Mouse (Mus musculus) heart, postnatal 14 days (tissue): Measurements from ENCODE around the gene Hif1an. TPM values are rescaled to one million over a fixed set of nuclear protein-coding genes. Genes with fewer than 3 reads are reported as not detected.

Source experiments
- DNase-seq, 2 experiments: peaks; one replicate each; pipeline ENCODE4 v3.0.0; 2021 to 2022
- intact Hi-C: fragments of 180-260 bp; cut with DNase I; formaldehyde crosslinking; loops from one replicate; pipeline ENCODE4 v1.15.1; 2025
- total RNA-seq, 2 experiments: library from RNA; stranded (reverse); gene quantifications; 2 replicates each; pipeline ENCODE4 v1.2.3; 2021

The Hif1an gene
- total RNA-seq, 2 experiments from 2014 or later: 51.8 to 53.5 TPM

DNA sequence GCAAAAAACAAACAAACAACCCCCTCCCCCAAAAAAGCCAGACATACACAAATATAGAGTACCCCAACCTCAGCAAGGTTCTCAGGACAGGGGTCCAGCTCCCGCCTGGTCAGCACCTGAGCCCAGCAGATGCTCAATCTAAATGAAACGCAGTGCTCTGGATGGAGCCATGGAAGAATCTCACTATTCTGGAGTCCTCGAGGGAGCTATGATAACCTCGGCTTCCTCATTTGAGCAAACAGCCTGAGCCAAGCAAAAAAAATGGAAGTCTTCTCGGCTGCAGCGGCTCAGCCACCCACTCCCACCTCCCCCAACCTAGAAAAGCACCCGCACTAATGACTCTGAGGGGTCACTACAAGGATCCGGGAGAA, 8.2 kb upstream of the Hif1an start:
- DNase-seq: no peak

DNA sequence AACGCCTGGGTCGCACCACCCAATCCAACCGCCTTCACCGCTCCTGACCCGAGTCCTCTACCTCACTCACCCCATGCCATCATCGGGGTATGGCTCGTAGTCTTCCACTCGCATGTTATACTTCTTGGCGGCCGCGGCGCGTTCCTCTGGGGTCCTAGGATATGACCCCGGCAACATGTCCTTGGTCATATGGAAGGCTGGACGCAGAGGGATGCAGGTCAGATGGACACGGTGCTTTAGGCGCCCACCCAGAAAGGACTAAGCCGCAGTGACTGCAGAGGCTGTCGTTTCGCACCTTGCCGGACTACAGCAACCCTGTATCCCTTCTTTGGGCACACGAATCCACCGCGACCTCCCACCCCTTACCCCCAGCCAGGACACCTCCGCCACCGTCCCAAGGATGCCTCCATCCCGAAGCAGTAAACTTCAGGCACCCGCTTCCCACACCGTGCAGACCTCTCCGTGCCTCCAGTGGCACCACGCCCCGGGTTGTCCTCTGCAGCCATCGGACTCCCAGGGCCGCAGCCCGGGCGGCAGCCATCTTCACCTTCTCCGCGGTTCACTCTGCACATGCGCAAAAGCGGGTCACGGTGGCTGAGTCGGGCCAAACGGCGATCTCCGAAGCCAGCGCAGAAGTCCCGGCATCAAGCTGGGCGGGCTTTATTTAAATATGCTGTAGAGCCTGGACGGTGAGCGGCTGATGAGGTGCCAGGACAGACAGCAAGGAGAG, 7.6 kb upstream of the Hif1an start, which contains the start of gene Ndufb8:
Gene Ndufb8 (minus strand): TSS at position 580 of the 730 bp plus-strand sequence.
- peak; percentile 95 to 98 for DNase-seq
- intact Hi-C loops: no loop called here

More for the DNA sequence above, 8.2 kb upstream of the Hif1an start:
- intact Hi-C loops: no loop called here

DNA sequence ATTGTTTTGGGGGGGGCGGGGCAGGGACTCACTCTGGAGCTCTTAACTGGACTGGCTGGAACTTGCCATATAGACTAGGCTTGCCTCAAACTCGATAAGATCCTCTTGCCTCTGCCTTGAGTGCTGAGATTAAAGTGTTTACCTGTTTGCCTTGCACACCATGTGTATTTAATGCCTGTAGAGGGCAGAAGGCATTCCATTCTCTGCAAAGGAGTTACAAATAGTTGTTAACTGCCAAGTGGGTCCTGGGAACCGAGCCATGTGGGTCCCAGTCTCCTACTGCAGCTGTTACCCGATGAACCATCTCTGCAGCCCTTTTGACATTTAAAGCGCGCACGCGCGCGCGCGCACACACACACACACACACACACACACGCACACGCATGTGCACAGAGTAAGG, 1.4 kb downstream of the Hif1an start:
- intact Hi-C loops: no loop called here
- no peak for DNase-seq

DNA sequence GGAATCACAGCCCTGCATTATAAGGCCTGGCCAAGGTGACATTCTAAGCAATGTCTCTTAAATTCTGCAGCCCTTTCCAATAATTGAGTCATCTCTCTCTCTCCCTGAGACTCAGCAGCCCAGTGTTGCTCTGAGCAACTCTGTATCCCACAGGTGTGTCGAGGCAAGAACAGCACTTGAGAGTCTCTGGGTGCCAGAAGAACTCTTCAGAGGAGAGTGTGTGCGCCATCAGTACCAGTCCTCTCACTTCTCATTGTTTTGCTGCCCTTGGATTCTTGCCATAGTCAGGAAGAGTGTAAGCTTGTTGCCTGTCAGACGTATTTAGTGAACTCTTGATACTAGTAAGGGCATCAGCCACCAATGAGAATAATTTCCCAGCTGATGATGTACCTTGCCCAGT, 5.1 kb downstream of the Hif1an start:
- intact Hi-C loops: no loop called here
- DNase-seq: no peak

DNA sequence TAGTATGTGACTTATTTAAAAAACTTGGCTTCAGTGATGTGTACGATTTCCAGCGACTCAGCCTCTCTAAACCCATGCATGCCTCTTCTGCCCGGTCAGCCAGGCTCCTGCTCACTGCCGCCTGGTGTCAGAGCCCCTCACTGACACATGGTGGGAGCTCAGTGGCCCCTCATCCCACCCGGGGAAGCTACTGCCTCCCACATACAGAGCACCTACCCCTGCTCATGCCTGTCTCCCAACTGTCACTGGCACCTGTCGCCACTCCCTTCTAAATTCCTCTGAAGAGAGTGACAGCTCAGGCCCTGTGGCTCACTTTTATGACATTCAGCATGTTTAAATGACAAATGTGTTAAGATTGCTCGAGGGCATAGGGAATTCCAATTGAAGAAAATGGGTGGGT, 13.6 kb downstream of the Hif1an start:
- no peak for DNase-seq
- intact Hi-C loops: no loop called here

DNA sequence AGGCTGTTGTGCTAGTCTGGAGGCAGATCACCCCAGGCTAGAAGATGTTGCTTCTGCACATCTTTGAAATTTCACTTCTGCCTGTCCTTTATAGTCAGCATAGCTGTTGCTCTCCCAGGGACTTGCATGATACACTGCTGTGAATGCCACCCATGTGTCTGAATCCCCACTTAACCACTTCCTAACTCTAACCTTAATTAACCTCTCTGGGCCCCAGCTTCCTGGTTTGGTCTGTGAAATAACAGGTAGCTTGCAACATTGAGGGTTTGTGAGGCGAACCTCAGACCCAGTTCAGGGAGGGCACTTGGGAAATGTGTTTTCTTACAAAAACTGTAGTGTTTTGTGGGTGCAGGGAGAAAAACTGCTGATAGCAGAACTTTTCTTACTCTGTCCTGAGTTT, 15.4 kb downstream of the Hif1an start:
- no peak for DNase-seq
- intact Hi-C loops: no loop called here

DNA sequence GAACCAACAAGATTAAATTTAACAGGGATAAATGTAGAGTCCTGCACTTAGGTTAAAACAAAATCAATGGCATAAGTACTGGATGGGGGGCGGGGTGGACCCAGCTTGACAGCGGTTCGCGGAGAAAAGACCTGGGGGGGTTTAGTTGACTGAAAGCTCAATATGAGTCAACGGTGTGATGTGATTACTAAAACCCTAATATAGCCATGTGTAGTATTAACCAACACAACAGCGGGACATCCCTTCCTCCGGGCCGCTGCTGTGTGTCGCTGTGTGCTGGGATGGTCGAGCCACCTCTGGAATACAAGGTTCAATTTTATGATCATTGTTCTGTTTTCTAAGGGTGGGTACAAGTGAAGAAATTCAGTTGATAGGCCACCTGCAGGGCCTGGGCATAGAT, 19.5 kb downstream of the Hif1an start:
- intact Hi-C loops: loop anchor here (1.0 to 2.0 kb wide), 2 partner anchors 173 to 313 kb away; no protein-coding TSS in a partner anchor
- no peak for DNase-seq

DNA sequence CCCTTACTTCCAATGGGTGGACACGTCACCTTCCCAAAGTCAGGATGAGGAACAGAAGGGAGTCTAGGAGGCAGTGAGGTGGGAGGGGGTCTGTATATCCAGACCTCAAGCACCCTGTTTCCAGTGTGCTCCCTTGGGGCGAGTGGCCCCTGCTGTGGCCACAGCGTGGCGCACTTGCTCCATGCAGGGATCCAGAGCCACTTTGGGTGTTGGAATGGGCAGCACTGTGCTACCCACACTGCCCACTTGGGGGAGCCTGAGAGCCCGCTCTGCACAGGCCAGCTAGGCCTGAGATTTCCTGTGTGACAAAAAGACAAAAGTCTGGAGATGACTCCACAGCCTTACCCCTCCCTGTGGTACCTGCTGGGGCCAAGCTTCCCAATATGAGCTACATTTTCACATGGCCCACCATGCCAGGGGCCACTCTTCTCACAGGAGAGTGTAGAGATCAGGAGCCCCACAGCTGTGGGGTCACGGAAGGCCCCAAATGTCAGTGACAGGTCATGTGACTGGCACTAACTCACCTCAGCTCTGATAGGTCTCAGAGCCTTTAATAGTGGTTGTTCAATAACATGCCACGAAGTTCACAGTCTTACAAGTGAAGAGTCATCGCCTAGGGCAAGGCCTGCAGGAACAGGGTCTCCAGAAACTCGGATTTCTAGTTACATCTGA, 20.1 kb downstream of the Hif1an start:
- intact Hi-C loops: loop anchor here (1.0 to 2.0 kb wide), 2 partner anchors 172 to 313 kb away; no protein-coding TSS in a partner anchor
- peak; percentile 92 to 97 for DNase-seq

DNA sequence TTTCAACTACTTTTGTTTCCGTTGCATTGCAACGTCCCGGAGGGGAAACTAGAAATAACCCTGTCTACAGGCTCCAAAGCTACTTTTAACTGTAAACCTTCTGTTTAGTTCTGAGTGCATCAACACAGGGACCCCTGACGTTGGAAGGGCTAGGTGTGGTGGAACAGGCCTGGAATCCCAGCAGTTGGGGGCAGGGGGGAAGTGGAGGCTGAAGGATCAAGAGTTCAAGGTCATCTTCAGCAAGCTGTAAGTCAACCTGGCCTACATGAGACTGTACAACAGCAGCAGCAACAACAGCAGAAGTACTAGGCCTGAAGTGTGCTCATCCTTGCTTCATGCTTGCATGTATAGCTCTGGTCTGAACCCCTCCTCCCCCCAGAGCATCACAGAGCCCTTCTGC, 25.4 kb downstream of the Hif1an start:
- intact Hi-C loops: no loop called here
- no peak for DNase-seq

DNA sequence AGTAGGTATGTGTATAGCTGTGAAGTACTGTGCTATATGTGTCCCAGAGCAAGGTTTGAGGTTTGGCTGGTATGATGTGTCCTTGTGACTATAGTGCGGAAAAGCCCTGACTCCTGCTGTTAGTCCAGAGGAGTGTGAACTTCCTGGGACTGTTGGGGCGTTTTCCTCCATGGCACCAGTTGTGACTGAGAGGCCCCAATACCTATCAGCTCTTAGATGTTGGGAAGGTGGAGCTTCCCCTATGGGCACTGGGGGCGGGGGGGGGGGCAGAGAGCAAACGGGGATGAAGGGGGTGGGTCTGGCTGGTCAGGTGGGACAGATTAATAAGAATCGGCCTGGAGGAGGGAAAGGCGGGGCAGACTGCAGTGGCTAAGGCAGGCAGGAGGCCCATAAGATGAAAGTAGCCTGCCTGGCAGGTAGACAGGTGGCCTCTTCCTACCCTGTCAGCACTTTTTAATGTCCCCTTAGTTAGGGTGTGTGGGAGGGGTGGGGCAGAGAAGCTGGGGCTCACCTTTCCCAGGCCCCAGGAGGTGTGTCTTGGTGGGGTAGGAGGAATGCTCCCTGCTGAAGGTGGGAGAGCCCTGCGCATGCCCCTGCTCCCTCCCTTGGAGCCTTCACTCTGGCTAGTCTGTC, 27.1 kb downstream of the Hif1an start:
- DNase-seq: no peak
- intact Hi-C loops: no loop called here

DNA sequence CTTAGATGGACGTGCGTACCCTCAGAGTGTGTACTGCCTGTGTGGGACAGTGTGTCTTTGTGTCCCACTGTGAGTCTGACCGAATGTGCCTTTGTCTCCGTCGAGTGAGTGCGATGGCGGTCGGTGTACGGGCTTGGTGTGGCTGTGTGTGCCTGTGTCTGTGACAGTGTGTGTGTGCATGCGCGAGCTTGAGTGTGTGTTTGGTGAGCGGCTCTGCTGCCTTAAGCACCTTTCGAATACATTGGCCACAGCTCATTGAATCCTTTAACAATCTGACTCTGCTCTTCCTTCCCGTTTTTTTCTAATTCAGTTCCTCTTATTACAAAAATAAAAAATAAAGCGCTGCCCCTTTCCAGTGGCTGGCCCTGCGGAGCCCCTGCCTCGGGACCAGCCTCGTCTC, 28.3 kb downstream of the Hif1an start:
- intact Hi-C loops: no loop called here
- DNase-seq: no peak

DNA sequence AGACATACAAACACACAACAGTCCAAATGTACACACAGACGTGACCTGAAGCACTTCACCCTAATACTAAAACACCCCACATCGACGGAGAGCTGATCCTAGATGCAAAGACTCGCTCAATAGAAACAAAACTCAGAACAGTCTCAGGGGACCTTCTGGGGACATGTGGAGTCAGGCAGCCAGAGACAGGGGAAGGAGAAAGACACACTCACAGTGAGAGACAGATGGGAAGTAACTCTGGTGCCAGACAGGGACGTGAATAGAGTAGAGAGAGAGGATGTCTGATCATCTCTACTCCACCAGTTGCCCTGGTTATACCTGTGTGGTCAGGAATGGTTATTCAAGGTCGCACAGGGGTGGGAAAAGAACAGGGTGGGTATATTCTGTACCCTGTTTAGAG, 29.0 kb downstream of the Hif1an start:
- intact Hi-C loops: no loop called here
- DNase-seq: no peak

DNA sequence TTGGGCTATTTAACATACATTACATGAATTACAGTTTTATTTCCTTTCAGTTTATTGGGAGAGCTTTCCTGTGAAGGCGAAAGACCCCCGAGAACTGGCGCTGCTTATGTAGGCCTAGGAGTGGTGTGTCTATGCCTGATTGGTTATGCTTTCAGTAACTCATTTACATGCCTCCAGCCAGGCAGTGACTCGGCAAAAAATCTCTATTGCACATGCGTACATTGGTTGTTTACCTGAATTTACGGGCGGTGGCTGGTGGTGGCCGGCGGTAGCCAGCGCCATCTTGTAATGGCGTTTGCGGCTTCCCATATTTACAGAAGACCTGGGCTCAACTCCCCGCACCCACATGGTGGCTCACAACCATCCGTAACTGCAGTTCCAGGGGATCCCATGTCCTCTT, 31.5 kb downstream of the Hif1an start:
- intact Hi-C loops: no loop called here
- DNase-seq: no peak

DNA sequence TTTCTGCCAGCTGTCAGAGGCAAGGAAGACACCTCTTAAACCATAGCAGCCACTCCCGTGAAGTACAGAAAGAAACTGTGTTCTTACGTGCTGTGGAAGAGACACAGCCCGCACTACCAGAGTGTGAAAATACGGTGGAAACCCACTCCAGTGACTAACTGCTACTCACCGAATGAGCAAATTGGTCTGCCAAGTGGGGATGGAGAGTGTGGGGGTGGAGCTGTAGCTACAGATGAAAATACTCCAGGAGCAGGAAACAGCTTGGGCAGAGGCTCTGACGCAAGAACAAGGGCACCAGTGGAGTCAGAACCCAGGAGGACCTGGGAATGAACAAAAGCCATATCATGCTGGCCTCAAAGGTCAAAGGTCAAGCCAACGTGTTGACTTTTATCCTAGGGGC, 55.5 kb downstream of the Hif1an start:
- no peak for DNase-seq
- intact Hi-C loops: no loop called here

Other genes starting within 250 kb of the Hif1an start
- gene Scd4, start 229.8 kb upstream of the Hif1an start, total RNA-seq: 10 to 100 TPM; 13.1 to 14.0 TPM
- gene Scd1, start 155.0 kb upstream of the Hif1an start, total RNA-seq: 10 to 100 TPM; 14.7 to 32.9 TPM
- gene Wnt8b, start 69.4 kb upstream of the Hif1an start, total RNA-seq: not detected
- gene Sec31b, start 17.0 kb upstream of the Hif1an start, total RNA-seq: 1 to 10 TPM; 4.7 to 5.2 TPM
- gene Gm20538, start 10.0 kb upstream of the Hif1an start, total RNA-seq: not detected
- gene Ndufb8, start 7.4 kb upstream of the Hif1an start, total RNA-seq: 1,000 to 10,000 TPM; 1,711 to 1,762 TPM
- not detected for gene Pax2, start 193.2 kb downstream of the Hif1an start, total RNA-seq